Mouse (Mus musculus) ES-E14 (cell line): ENCODE measurements around the gene Klb. TPM values are rescaled to one million over a fixed set of nuclear protein-coding genes. Genes with fewer than 3 reads are reported as not detected.

ENCODE experiments used
- DNase-seq: peaks from one replicate; pipeline ENCODE4 v3.0.0-alpha.2; 2013; ENCODE audit warnings: low read depth, low spot score
- H3K27ac ChIP-seq: 2 replicates; pipeline ENCODE4 v1.5.1; 2012; ENCODE audit warnings: low read depth, mild to moderate bottlenecking, low read length, moderate library complexity, mixed read lengths; ENCODE audit not compliant: poor library complexity, insufficient read depth, severe bottlenecking
- H3K36me3 ChIP-seq: 2 replicates; pipeline ENCODE4 v1.6.1; 2012; ENCODE audit warnings: mild to moderate bottlenecking, low read length, moderate library complexity, mixed read lengths; ENCODE audit not compliant: control insufficient read depth, poor library complexity, insufficient read depth, severe bottlenecking
- H3K4me1 ChIP-seq, 2 experiments: fragments of 150-350 bp in 1 of 2; sonication (generic) in 1 of 2; 2 replicates each; pipeline ENCODE4 v1.6.1; 2012; ENCODE audit warnings: low read length in 2 of 2, mild to moderate bottlenecking in 1 of 2, mixed read lengths in 1 of 2; ENCODE audit not compliant: control insufficient read depth in 2 of 2, insufficient read depth in 2 of 2, poor library complexity in 1 of 2
- H3K4me3 ChIP-seq, 2 experiments: fragments of 150-350 bp in 1 of 2; sonication (generic) in 1 of 2; 2 replicates each; pipeline ENCODE4 v1.5.1; 2012; ENCODE audit warnings: low read length in 2 of 2, low read depth in 1 of 2, mild to moderate bottlenecking in 1 of 2, mixed read lengths in 1 of 2; ENCODE audit not compliant: insufficient read depth in 1 of 2, poor library complexity in 1 of 2, severe bottlenecking in 1 of 2
- H3K9ac ChIP-seq: 2 replicates; pipeline ENCODE4 v1.6.1; 2012; ENCODE audit warnings: low read depth, mild to moderate bottlenecking, low read length, mixed read lengths; ENCODE audit not compliant: poor library complexity, insufficient read depth, severe bottlenecking
- H3K9me3 ChIP-seq: fragments of 150-350 bp; sonication (generic); 2 replicates; pipeline ENCODE4 v1.6.1; 2012; ENCODE audit warnings: low read depth, mild to moderate bottlenecking, low read length; ENCODE audit not compliant: control insufficient read depth, insufficient read depth
- CHD2 ChIP-seq: IDR thresholded peaks from 2 replicates; pipeline ENCODE4 v1.6.1; 2014; ENCODE audit warnings: mild to moderate bottlenecking, low read depth, low read length, inconsistent platforms
- HCFC1 ChIP-seq: IDR thresholded peaks from 2 replicates; pipeline ENCODE4 v1.6.1; 2012; ENCODE audit warnings: low read length, inconsistent platforms, borderline replicate concordance; ENCODE audit not compliant: insufficient read depth
- MAFK ChIP-seq: IDR thresholded peaks from 2 replicates; pipeline ENCODE4 v1.6.1; 2014; ENCODE audit warnings: mild to moderate bottlenecking, low read depth, low read length, inconsistent platforms; ENCODE audit not compliant: insufficient read depth
- ZC3H11A ChIP-seq: IDR thresholded peaks from 2 replicates; pipeline ENCODE4 v1.6.1; 2012; ENCODE audit warnings: low read depth, mild to moderate bottlenecking, inconsistent platforms, low read length, borderline replicate concordance
- ZNF384 ChIP-seq: IDR thresholded peaks from 2 replicates; pipeline ENCODE4 v1.6.1; 2012; ENCODE audit warnings: low read depth, low read length, inconsistent platforms
- in situ Hi-C, 2 experiments: fragments of 600-800 bp; cut with MboI; formaldehyde crosslinking; loops; one replicate each; pipeline ENCODE4 v1.15.1; 2025; ENCODE audit warnings: low sequenced_read_pairs in 2 of 2, inconsistent platforms in 1 of 2; ENCODE audit not compliant: unreplicated experiment in 2 of 2
- total RNA-seq: library from RNA; depleted of rRNA; stranded (reverse); fragments of 300-350 nt; gene quantifications from 2 replicates; pipeline ENCODE4 v1.2.3, GENCODE M21; 2012

Gene Klb
- total RNA-seq, 1 experiment, result 3.6 TPM

GRCm38 (mm10) chr5:65394425-65394824, 46.3 kb downstream of the Klb start:
- no peak overlapping the region for H3K27ac ChIP-seq
- TF ChIP-seq ZC3H11A (no peak), CHD2 (no peak), MAFK (no peak), ZNF384 (peak; percentile 58; the same call in 1 of the 2 replicates), HCFC1 (no peak)
- H3K36me3 ChIP-seq, result peaks cover 21% of the 10 kb centered on the region
- no peak overlapping the region for H3K4me3 ChIP-seq
- no peak for DNase-seq
- no peaks in the 10 kb centered on the region for H3K4me1 ChIP-seq
- H3K9me3 ChIP-seq, result no peaks in the 10 kb centered on the region
- no peak overlapping the region for H3K9ac ChIP-seq
- in situ Hi-C loops, result no loop called here

- Histone ChIP-seq H3K4me1 (no peaks in the 10 kb centered on the region), H3K36me3 (peaks cover 13% of the 10 kb centered on the region; the same call in 1 of the 2 replicates), H3K9me3 (no peaks in the 10 kb centered on the region), H3K27ac (no peak overlapping the region), H3K9ac (no peak overlapping the region), H3K4me3 (no peak overlapping the region)
- TF ChIP-seq MAFK (no peak), HCFC1 (no peak), ZC3H11A (peak; percentile 35; the same call in 1 of the 2 replicates), CHD2 (no peak)
- in situ Hi-C loops, result no loop called here
- DNase-seq, result no peak
Observed at GRCm38 (mm10) chr5:65401251-65401994, 53.3 kb downstream of the Klb start.

GRCm38 (mm10) chr5:65407989-65408388, 59.9 kb downstream of the Klb start:
- no peak overlapping the region for H3K9ac ChIP-seq
- in situ Hi-C loops, result no loop called here
- no peak overlapping the region for H3K27ac ChIP-seq
- DNase-seq, result peak; percentile 43
- H3K4me3 ChIP-seq, result no peak overlapping the region
- no peaks in the 10 kb centered on the region for H3K36me3 ChIP-seq
- peaks cover 0 to 2% of the 10 kb centered on the region in 2 experiments; a peak in 1 of 4 replicates for H3K4me1 ChIP-seq
- TF ChIP-seq ZC3H11A (no peak), HCFC1 (no peak), ZNF384 (no peak), CHD2 (no peak), MAFK (no peak)
- no peaks in the 10 kb centered on the region for H3K9me3 ChIP-seq

- H3K4me3 ChIP-seq, result peak overlapping the region; percentile 60 to 66
- in situ Hi-C loops, result no loop called here
- no peaks in the 10 kb centered on the region for H3K9me3 ChIP-seq
- H3K4me1 ChIP-seq, result 0 out of 4 replicates have a peak, but pooled peaks cover 0 to 3% of the 10 kb centered on the region in 2 experiments
- H3K36me3 ChIP-seq, result peaks cover 3% of the 10 kb centered on the region; the same call in 1 of the 2 replicates
- peak overlapping the region; percentile 44; the same call in 1 of the 2 replicates for H3K27ac ChIP-seq
- no peak for DNase-seq
- TF ChIP-seq HCFC1, result no peak
- TF ChIP-seq CHD2, result no peak
- no peak for TF ChIP-seq ZNF384
- TF ChIP-seq ZC3H11A, result no peak
- TF ChIP-seq MAFK, result no peak
- H3K9ac ChIP-seq, result peak overlapping the region; percentile 73
Observed at GRCm38 (mm10) chr5:65415653-65416458, 67.7 kb downstream of the Klb start.
